Mouse (Mus musculus) NIH3T3 (cell line): Measurements from ENCODE around the gene Disc1.

ENCODE experiments used
- DNase-seq: peaks from one replicate; pipeline ENCODE4 v3.0.0-alpha.2; 2012; ENCODE audit warnings: low read depth

Gene Disc1

DNA sequence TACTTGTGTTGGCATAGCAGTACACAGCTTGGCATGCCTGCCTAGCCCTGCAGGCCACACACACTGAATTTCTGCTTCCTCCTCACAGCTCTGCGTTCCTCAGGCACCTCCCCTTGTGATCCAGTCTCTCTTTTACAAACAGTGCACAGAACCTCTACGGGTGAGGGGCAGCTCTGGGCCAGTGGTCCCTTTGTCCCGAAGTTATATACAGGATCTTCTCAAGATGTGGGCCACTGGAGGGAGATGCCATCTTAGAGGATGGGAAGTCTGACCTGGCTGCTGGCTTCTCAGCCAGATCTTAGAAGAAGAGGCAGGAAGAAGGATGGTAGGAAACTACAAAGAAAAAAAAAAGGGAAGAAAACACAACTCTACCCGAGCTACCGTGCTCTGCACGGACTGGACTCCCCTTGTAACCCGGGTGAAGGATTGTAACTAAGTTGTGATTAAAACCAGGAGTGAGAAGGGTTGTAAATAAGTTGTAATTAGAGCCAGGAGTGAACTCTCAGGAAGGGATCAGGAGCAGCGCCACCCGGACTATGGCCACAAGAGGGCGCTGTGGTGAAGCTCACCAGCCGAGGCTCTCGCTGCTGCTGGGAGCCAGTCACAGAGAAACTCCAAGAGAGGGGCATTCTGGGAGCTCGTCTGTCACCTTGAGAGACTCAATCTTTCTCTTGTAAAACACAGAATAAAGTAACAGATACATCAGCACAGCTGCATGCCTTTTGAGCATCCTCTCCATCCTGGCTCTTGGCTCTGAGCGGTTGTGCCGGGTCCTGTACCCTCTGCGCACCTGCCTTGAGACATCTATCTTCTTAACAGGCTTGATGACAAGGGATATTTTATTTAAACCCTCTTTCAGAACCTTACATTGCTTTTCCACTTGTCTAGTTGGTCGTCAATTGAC, 129.8 kb downstream of the Disc1 start:
- peak; percentile 92 for DNase-seq

DNA sequence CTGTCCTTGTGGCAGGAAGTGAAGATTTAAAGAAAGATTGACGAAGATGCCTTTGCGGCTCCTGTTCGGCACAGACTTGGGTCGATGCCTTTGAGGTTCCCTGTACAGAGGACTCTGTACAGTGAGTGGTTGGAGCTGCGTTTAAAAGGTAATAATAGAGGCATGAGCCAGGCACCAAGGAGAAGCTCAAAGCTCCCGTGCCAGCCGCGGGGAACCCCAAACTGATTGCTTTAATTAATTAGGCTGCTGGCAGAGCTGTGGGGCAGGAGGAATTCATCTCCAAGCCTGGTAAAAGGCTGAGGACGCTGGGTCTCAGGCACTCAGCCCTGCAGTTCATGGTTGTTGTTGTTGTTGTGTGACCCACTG, 130.4 kb downstream of the Disc1 start:
- no peak for DNase-seq

DNA sequence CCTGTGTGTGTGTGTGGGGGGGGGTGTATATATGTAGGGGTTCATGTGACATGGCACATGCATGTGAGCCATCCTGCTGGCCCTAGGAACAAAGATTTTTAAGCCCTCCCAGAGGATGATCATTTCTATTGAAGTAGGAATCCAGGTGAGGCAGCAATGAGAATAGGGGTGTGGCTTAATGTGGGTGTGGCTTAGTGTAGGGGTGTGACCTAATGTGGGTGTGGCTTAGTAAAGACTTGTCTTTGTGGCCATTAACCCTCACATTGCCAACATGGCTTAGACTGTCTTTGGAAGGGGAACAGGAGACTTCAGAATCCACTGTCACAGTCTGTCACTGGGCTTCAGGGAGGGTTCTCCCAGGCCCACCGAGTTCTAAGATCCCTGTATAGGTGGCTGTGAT, 130.9 kb downstream of the Disc1 start:
- DNase-seq = no peak

DNA sequence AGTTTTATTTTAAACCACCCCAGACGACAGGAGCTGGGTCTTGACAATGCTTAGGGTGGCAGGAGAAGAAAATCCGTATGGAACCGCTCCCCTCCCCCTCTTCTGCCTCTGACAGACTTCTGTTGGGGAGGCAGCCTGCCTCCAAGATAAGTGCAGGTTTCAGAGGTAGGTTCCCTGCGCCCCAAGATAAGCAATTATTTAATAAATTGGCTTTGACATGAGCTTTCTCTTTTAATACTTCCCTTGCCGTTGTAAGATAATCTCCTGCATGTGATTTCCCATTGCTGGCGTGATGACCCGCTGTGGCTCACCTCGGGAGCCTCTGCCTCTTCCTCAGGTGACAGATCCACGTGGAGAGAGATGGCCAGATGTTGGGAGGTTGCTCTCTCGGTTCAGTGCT, 133.0 kb downstream of the Disc1 start:
- DNase-seq = no peak

DNA sequence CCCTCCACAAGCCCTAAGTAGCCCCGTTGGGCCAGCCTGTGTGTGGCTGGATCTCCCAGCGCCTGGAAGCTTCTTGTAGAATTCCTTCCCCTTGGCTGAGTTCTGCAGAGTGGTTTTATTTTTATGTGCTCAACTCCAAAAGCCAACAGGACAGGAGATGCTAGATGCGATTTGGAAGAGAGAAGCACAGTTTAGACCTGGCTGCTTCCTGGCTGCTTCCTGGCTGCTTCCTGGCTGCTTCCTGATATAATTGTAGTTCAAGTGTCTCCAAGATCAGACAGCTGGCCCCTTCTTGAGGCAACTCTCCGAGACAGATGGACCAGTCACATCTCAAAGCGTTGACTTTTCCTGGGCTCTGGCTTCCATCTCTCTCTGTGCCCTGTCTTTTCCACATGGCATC, 139.7 kb downstream of the Disc1 start:
- DNase-seq = no peak

DNA sequence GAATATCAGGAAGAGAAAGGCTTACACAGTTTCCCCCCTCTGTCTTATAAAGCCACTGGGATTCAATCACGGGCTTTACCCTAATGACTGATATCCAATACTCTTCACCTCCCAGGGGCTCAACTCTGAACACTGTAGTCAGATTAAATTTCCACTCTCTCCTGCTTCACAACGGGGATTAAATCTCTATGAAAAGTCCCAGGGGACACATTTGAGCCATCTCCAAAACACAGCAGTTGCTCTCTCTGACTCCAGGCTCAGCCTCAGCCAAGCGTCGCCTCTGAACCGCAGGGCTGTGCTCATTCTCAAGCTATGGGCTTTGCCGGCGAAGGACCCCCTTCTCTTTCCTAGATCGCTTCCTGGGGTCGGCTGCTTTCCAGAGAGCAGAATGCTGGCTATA, 141.1 kb downstream of the Disc1 start:
- no peak for DNase-seq

DNA sequence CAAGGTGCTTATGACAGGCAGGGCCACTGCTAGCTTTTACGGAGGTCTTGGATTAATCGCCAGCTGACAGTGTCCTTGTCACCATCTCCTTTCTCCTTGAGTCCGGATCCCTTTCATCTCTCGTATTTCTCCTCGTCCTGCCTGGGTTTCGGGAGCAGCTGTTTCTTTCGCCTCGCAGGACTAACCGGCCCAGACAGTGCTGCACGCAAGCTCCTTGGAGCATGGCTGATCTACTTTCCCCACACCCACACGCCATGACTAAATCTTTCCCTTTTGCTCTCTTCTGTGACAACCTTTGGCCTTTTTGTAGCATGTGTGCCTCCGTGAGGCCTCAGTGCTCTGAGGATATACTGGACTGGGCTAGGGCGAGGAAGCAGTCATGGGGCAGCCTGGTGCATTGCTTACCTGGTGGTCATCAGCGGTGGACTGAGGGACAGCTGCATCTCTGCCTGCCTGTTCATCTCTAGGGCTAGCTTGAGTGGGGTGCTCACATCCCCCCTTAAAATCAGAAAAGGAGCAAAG, 142.6 kb downstream of the Disc1 start:
- no peak for DNase-seq

DNA sequence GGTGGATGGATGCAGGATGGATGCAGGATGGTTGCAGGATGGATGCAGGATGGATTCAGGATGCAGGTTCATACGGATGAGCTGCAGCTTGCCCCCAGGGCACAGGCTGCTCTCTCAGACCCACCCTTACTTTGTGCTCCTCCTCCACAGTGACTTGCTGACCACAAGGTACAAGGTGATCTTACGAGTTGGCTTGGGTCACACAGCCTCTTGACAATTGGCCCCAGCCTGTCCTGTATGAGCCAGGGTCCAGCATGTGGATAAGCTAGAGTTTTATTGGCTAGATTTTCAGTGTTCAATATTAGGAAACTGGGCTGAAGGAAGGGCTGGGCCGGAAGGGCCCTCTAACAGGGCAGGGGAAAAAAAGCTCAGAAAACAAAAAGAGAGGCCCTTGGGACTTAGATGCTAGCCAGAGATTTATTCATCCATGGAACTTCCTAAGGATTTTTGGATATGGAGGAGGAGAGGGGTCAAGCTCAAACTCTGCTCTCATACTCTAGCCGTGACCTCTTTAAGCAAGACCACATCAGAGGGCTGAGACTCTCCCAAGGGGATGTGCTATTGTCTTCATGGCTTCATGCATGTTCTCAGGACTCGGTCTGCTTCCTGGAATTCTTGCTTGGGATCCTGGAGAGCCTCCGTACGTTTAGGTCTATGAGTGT, 143.5 kb downstream of the Disc1 start:
- DNase-seq = no peak

DNA sequence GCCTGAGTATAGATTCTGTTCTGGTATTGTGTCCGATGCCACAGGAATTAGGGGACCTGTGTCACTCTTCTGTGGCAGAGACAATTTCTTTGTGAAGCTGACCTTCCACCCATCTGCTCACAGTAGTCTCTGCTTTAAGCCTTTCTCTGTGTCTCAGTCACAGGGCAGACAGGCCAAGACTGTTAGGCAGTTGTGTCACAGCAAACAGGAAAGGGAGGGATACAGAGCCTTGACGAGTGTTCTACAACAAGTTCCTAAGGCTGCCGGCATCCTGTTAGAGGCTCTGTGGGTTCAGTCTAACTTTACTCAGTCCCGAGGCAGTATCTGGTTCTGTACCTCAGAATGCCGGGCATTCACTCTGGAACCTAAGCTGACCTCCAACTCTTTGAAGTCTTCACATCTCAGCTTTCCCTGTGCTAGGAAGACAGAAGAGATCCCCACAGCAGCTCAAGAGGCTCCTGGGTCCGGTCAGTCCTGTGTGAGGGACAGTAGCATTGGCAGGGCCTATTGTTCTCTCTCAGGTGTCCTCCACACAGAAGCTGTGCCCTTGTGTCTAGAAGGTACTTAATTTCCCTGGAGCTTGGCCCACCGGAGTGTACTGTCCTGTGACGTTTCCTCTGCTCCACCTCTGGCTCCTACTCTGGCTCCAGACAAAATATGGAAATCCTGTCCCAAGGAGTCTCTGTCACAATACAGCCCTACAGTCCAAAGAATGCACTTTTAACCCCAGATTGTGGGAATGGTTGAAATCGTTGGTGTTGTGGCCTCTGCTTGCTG, 144.6 kb downstream of the Disc1 start:
- DNase-seq = no peak

DNA sequence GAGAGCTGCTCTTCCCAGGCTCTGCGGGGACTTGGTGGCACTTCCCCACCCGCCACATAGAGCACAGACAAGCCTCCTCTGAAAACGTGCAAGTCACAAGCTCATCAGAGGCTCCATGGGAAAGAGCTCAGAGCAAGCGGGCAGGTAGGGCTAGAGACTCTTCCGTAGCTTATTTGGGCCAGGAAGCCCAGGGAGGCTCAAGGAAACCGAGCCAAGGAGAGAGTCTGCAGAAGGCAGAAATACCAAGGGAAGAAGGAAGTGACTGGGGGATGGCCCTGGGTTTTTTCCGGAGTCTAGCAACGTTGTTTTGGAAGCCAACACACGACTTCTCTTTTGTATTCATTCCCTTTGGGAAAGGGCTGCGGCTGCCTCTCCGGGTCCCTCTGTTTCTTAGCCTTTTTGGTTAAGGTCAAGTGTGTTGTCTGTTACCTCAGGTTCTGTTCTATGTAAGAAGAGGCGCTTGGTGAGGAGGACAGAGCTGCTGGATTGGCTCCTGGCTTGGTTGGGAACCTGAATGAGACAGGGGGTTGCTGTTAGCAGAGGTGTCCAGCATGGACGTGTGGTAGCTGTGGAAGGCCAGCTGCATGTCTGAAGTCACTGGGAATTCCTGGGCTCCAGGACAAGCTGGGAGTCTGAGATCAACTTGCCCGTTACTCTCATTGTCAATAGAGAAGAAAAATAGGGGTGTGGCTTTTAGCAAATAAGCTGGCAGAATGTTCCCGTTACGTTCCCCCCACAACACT, 145.4 kb downstream of the Disc1 start:
- no peak for DNase-seq

DNA sequence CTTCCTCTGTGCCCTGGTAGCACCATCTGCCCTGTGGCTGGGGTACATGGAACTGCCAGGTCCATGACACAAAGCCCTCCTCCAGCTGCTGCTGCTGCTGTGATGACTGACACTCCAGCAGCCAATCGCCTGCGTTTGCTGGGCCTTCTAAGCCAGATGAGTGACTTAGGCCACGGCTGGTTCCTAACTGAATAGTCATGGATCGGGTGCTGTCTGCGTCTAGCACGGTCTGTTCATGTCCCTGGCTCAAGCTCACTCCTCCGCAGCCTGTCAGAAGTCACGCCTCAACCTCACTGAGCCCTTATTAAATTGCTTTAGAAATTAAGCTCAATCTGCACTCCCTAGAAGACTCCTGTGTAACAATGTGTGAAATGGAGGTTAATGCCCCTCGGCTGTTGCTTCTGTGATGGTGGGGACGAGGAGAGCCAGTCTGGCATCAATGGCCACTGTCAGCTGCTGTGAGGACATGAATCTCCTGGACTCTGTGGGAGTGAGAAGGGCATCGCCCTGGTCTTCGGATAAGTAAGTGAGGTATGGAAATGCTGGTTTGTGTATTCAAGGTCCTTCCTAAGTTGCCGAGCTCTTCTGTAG, 146.4 kb downstream of the Disc1 start:
- no peak for DNase-seq

DNA sequence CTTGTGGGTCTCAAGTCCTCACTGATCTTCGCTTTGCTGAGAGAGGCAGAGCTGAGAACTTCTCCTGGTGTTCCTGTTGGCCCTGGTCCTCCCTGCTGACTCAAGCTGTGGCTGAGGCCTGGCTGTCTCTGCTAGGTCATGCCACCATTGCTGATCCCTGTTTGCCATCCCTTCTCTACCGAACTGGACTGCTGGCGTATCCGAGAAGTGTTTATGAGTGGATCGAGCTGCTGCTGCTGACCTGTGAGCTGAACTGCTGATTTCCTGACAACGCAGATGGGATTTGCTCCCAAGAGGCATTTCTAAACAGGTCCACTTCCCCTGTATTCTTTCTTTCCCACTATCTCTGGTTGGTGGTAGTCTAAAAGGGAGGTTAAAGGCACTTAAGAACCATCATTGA, 147.7 kb downstream of the Disc1 start:
- no peak for DNase-seq

DNA sequence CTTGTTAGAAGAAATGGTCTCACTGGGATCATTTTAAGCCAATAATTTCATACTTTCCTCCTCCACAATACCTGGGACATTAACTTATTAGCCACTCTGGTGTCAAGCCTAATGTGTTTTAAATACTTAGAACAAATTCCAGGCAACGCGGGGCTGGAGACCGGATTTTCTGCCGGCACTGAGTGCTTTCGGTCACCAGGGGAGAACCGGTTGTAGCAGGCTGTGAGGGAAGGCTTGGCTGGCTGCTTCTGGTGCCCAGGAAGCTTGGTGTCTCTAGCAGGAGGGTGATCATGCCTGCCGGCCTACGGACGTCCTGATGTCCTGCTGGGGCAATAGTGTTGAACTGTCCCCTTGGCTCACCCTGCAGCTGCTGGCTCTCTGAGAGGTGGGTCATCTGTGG, 149.0 kb downstream of the Disc1 start:
- no peak for DNase-seq

DNA sequence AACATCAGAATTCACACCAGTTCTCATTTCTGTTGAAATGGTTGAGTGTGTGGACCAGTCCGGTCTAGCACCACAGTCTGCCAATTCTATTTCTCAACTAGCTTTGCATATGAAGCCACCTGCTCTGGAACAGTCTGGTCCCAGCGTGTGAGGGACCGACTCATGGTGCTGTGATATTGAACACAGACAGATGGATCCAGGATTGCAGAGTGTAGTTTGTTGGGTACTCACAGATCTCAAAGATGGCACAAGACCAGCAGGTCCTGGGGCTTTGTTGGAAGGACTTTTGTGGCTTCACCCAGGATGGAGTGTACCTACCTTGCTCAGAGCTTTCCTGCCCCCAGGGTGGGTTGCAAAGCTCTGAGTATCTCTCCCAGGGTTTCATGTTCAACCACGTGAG, 151.6 kb downstream of the Disc1 start:
- DNase-seq = no peak

DNA sequence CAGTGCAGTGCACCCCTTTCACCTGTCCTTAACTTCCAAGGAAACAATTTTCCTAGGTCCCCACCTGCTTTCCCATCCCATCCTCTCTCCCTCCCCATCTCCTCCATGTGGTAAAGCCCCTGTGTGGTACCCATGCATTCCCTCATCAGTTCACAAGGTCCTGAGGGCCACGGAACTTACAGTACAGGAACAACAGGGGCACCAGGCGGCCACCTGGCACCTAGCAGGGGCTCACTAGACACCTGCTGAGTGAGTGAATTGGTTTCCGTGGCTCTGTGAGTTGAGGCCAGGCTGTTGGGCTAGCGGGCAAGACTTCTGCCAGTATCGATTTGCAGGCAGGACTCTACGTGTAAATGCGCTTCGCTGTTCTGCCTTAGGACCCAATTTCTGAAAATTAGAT, 152.4 kb downstream of the Disc1 start:
- DNase-seq = no peak

DNA sequence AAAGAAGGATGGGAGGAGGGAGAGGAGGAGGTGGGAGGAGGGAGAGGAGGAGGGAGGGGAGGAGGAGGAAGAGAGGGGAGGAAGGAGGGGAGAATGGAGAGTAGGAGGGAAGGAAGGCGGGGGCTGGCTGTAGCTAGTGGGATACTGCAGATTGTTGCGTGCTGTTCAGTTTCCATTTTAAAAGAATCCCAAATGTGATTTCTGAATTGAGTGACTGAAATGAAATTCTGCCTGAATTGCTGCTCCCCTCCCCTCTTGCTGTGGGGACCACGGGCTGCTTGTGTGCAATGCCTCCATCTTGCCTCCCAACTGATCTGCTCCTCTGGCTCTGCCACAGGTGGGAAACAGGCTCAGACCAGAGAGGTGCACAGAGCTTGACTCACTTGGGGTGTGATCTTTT, 153.0 kb downstream of the Disc1 start:
- DNase-seq = no peak

DNA sequence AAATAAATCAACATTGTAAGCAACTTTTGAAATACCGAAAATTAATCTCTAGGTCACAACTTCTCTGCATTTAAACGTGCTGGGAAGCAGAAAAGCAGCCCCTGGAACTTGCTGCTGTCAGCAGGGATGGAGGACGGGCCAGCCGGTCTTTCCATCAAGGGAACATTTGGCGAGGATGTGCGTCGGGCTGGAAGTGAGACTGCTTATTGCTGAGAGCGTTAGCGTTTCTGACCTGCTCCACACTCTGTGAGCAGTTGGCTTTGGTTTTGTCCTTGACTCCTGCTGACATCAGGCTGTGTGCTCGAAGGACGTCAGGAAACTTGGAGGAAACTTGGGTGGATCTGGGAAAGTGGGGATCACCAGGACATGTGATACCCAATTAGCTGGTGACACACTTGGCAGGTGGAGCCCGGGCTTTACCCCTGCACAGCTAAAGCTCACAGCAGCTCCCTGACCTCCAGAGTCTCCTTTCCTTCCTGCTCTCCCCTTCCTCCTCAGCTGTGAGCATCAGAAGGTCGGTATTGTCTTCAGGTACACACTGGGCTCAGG, 158.7 kb downstream of the Disc1 start:
- no peak for DNase-seq

DNA sequence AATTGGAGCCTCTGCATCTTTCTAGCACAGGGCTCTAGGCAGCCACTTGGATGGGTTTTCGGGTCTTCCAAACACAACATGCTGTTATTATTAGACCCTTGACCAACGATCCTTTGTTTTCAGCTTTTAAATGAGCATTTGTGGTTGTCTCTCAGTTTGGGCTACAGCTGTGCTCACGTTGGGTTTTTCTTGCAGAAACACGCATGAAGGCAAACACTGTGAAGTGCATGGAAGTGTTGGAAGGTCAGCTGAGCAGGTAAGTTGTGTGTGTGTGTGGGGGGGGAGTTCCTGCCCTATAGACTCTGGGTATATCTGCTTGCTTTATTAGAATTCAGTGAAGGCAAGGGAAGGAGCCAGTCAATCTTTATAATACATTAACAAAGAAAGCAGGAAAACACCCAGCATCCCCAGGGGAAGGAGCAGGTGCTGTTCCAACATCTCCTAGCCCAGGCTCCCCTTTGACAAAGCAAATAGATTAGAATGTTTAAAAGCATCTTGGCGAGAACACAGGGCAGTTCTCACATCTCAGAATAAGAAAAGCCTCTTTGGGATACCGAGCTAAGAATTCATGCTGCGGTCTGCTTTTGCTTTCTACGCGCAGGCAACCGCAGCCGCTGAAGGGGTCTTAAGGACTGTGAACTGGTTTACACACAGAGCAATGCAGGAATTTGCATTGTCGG, 164.0 kb downstream of the Disc1 start:
- no peak for DNase-seq

DNA sequence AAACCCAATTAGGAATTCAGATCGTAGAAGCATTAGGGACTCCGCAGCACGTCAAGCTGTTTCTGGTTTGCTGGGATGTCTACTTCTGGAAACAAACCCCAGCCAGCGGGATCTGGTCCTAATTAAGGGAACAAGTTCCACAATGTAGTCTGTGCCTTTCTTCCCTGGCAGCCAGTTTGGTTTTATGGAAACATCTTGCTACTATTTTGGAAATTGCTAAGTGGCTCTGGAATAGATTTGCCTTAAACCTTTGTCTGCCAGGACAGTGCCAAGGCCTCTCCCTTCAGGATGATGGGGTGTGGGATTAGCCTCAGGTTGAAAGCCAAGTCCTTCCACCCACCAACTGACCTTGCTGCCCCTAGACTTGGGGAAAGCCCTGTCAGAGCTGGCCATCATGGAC, 164.7 kb downstream of the Disc1 start:
- peak; percentile 72 for DNase-seq

DNA sequence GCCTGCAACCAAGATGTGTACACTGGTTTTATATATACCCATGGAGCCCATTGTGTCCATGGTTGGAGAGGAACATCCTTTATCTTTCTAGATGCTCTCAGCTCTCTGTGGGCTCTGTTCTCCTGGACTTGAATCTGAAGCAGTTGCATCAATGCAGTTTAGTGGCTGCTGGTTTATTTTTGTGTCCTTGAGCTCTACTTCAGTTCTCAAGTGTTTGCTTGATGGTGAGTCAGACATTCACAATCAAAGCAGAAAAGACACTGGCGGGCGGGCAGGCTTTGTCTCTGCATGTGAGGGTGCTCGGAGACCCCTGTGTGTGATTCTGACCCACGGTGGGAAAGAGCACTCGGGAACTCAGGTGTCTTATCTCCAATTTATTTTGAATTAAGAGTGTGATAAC, 166.6 kb downstream of the Disc1 start:
- no peak for DNase-seq

DNA sequence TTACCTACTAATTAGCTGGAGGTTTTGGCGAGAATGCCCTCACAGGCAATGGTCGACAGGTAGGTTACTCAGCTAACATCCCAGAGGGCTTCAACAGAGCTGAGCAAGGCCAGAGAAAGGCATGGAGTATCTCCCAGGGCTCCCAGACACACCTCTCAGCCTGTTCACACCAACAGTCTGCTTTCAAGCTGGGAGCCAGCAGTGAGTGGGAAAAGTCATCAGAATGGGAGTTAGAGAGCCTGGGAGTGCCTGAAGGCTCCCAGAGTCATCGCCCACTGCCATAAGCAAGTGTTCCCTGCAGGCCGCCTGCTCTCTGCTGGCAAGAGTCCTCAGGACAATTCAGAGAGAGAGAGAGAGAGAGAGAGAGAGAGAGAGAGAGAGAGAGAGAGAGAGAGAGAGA, 167.1 kb downstream of the Disc1 start:
- DNase-seq = no peak
